Mouse (Mus musculus) adrenal gland, postnatal 36 days (tissue): ENCODE results near the gene Gm5136. TPM values are rescaled to one million over a fixed set of nuclear protein-coding genes. Genes with fewer than 3 reads are reported as not detected.

Source experiments
- DNase-seq, 2 experiments: peaks; one replicate each; pipeline ENCODE4 v3.0.0; 2021; ENCODE audit warnings: mixed read lengths in 1 of 2
- long read RNA-seq, 2 experiments: library from polyadenylated mRNA; stranded (forward); transcript quantifications; one replicate each; pipeline ENCODE4 v2.0.0; 2021; ENCODE audit warnings: borderline sequencing depth in 2 of 2
- total RNA-seq, 2 experiments: library from RNA; stranded (reverse); gene quantifications; 2 replicates each; pipeline ENCODE4 v1.2.3; 2021

The Gm5136 gene
- total RNA-seq = not detected
- long read RNA-seq, experiment 1 = 0 reads
- long read RNA-seq, experiment 2 = 0 reads

DNA sequence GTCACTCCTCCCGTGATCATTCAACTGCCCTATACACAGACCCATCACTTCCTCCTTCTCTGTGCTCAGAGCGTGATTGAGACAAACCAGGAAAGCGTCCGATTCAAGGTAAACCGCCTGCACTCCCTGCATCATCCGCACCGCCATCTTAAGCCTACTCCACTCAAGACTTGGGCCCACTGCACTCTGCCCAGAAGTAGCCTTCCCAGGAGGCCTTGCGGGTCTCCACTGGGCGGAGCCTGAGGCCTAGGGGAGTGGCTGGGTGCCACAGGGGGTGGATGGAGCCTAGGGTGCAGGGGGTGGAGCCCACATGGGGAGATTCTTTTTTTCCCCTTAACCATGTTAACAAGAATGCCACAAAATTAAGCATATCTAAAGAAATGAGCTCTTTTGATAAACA lies at the start of gene Gm5136:
Gene Gm5136, minus strand, starts transcription at position 215 of the 400 bp plus-strand sequence.
- no peak for DNase-seq

DNA sequence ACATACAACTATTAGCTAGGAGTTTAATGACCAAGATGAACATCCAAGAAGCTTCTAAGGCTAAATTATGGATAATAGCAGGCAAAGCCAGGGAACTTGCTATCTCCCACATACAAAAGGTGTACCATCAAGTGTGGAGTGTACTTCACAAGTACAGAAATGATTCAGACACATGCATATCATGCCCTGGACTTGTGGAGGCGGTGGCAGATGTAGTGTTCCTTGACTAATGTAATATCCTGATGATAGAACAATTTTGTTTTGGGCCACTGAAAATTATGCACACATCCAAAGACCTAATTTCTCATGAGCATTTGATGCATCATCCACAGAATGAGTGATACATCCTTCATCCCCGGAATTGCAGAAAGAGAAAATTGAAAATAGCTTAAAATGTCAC lies 43.8 kb upstream of the Gm5136 start:
- no peak for DNase-seq

DNA sequence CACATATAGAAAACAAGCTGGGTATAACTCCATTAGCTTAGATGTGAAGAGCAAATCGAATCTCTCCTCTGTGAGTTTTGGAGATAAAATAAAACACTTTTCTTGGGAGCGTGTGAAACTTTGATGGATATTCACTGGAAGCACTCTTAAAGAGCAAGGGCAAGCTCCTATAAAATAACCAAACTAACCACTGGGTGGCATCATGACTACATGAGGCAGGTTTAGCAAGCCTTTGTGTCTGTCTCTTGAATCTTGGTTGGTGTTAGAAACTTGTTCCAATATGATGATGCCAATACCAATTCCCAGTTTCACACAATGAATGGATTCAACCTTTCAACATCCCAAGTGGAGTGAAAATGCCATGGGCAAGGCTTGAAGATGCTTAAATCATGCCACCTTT lies 34.0 kb upstream of the Gm5136 start:
- peak in 1 of 2 experiments; percentile 16 for DNase-seq

DNA sequence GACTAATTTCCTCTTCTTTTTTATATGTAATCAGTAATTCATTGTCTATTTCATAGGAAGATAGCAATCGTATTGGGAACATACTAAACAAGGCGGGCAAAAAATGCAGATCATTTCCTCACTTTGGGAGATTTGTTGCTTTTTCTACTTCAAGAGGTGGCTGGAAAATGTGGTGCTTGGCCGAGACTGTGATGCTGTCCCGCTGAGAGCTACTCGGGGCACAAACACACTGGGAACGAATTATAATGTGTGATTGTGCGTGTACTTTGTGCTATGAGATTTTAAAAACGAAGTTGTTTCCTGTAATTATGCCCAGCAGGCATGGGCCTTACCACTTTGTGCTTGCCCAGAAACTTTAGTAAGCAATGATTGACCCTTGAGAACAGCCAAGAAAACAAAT lies 29.0 kb upstream of the Gm5136 start:
- DNase-seq = no peak

DNA sequence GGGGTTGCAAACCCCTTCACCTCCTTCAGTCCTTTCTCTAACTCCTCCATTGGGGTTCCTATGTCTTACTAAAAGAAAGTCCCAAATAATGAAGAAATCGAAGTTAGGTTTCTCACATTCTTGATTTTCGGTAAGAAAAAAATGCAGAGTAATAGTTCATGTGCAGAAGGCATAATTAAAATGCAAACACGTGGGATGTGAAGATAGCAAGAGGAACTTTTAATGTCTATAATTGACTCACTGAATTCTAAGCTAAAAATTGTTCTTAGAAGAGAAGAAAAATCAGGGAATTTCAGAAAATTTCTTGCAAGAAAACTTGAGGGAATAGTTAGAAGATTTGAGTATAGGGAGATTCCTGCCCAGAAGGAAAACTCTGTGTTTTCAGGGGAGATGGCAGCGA lies 26.4 kb upstream of the Gm5136 start:
- DNase-seq = peak in 1 of 2 experiments; percentile 0

DNA sequence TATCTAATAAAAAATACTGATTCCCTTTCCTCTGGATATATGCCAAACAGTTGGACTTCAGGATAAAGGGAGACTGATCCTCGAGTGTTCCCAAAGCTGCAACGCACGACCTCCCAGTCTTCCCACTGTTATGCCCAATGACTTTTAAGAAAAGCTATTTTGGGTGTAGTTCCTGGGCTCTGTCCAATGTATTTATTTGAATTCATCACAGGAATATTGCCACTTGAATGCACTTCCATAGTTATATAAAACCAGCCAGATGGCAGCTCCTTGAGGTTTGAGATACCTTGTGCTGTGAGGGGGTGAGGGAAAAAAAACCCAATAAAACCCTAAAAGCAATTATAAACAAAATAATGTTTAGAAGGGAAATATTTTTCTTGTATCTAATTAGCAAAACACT lies 24.9 kb upstream of the Gm5136 start:
- DNase-seq = no peak

DNA sequence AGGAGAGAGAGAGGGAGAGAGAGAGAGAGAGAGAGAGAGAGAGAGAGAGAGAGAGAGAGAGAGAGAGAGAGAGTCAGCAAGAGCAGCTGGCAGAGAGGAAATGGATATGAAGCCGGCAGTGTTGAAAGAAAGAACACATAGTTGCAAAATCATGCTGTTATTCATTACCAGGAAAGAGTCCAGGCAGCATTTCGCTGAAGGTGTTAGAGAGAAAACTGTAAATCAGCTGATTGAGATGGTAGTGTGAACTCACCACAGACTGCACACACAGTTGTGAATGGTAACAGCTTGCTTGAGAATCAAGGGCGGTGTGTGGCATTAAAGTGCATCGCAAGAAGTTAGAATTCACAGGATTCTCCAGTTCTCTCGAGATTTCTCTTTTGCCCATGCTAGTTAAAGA lies 10.6 kb upstream of the Gm5136 start:
- no peak for DNase-seq

DNA sequence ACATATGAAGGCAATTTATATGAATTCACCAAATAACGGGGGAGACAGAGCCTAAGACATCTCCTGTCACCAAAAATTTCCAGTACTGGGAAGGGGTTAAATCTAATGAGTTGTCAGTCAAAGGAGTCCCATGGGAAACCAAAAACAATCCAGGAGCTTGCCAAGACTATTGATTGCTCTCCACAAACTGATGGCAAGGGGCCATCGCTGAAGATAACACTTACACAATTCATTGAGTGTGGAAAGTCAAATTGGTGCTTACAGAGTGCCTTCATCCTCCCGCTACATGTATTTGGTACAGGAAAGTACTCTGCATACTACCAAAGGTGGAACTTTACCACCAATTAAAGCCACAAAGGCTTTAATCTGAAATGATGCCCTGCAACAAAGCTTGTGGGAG lies 5.7 kb upstream of the Gm5136 start:
- no peak for DNase-seq

DNA sequence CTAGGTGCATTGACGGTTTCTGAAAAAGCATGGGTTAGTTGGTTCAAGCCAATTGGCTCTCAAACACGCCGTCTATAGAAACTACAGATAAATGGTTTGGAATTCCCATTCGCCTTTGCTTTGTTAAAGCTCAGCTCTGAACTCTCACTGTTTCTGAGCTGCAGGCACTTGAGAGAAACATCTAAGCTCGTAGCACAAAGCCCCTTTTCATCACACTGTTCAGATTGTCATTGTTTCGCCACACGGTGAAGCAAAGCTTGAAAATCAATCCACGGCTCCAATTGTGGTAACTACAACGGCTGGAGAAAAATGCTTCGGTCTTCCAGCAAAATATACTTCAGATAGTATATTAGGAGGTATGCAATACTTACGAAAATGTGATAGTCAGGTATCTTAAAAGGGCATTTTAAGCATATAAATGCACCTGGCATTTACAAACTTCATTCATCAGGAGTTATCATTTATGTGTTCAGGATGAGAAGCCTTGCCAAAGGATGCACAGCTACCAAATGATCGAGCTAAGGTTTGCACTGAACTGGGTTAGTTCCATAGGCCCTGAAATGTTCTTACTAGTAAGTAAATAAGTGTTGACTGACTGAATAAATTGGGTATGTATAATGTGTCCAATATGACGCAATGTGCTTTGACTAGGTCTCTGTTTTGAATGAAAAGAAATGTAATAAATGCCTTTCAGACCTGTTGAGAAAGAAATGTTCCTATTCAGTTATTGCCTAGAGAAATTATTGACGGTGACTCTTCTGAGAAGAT lies 1.6 kb upstream of the Gm5136 start:
- DNase-seq = no peak

DNA sequence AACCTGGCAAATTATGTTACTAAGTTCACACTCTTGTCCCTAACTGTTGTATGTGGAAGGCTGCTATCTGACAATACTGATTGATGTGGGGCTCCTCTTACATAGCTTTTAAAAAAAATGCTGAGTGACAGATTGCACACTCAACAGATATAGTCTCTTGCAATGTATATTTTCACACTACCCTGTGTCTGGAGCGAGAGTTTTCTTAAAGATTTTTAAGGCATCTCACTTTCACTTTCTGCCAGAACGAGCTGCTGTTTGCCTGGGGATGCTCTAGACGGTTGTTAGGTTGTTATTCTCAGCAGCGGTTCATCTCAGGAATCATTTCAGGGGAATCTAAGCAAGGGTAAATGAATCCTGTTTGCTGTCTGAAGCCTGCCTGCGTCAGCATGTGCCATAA lies 2.9 kb downstream of the Gm5136 start:
- no peak for DNase-seq

DNA sequence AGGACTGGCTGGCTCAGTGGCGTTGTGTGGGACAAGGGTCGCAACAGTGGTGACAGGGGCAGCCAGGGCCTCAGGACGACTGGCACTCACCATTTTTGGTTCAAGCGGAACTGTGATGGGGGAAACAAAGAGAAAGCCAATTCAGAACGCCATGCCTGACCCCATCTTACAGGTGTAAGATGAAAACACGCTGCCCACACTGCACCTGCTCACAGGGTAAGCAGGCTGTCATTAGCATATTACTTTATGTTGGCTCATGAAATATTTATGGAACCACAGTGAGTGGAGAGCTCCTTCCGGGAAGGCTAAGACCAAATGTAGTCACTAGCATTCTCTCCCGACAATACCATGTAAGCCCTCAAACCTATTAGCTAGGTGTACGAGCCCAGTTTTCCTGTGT lies 9.0 kb downstream of the Gm5136 start:
- no peak for DNase-seq

DNA sequence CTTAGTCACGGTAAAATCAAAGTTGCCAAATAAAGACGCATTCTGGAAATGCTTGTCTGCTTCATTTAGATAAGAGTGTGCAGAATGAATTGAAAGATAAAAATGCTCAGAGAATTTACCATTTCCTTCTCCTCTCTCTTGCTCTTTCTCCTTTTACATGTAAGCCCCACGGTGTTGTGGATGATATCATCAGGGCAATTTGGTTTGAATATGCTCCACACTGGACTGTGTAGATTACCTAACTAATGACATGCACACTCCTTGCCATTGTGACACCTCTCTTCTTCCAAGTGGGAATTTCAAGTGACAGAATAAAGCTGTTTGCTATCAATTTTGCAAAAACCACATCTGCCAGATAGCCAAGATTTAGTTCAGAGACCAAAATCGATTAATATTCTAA lies 13.3 kb downstream of the Gm5136 start:
- DNase-seq = no peak

DNA sequence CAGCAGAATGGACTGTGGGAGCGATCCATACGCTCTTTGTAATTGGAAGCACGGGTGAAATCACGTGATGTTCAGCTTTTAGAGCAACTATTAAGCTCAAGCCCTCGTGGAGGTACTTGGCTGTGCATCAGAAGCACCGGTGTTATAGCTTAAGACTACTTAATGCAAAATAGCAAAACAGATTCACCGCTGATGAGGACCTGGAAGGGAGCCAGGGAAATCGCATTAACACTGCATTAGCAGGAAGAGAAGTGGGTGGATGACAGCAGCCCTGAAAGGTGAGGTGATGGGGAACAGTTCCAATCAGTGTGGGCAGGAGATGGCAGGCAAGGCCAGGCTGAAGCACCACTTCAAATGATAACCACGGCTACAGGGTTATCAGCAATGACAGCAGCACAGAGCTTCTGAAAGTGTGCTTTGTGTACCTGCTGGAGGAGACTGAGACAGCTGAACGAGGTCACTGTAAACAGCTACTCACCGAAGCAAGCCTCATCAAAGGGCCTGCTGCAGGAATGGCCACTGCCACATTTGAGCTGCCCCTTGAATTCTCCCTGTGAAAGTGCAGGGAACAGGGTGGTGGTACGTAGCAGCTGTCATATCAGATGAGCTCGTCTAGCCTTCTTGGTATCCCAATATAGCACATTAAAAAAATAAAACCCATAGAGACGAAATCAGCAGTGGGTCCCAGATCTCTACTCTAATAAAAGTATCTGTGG lies 20.1 kb downstream of the Gm5136 start:
- no peak for DNase-seq

DNA sequence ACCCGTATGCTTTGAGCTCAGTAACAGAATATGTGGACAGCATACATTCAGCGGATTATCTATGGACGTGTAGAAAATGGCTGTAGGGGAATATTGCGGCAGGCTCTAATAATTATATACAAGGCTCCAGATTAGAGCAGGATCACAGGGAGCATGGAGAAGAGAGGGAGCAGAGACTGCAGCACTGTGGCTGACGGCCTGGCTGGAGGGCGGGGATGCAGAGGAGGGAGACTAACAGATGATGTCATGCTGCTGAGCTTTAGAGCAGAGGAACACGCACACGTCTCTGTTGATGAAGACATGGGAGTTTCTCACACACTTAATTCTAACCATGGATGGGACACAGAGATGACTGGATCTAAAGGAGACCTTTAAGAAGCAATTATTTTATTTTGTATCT lies 22.9 kb downstream of the Gm5136 start:
- DNase-seq = no peak

DNA sequence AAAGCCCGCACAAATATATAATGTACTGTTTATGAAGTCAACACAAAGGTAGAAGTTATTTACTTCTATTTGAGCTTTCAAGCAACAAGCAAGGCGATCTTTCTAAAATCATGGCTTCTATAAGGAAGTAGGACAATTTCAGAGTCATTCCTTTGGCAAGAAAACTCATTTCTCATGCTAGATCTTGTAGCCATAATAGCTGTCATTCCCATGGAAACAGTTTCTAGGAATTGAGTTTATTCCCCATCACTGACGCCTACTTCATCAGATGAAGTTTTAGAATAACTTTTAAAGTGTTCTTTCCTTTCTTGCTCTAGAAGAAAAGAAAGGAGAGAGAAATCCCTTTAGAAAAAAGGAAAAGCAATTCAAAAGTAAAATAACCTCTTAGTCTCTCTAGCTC lies 31.0 kb downstream of the Gm5136 start:
- no peak for DNase-seq

DNA sequence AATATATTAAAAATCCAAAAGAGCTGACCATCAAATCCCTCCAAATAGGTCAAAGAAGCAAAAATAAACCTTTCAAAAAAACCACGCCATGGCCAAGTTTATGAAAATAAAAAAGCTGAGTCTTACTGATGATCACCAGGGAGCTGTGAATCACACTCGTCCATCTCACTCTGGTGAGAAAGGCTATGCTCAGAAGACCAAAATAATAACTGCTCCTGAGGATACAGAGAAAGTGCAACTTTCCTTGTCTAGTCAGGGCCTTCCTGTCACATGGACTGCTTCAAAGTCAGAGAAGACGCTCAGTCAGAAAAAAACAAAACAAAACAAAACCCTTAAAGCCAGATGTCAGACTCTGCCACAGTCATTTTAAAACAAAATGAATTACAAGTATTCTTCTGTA lies 39.7 kb downstream of the Gm5136 start:
- no peak for DNase-seq

DNA sequence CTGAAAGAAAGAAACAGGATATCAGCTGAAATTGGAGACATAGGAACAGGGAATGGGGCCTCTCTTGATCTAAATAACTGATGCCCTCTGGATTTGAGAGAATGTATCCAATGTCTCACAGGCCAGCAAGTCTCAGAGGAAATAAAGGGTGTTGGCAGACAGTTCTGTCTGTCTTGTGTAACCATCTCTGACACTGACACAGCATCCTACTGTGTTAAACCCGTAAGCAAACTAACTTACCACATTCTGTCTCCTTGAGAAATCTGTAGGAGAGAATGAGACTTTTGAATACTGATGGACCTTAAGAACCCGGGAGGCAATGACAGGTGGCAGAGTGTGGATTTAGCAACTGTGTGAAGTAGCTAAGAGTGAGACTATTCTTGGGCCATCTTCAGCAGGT lies 41.7 kb downstream of the Gm5136 start:
- DNase-seq = no peak

DNA sequence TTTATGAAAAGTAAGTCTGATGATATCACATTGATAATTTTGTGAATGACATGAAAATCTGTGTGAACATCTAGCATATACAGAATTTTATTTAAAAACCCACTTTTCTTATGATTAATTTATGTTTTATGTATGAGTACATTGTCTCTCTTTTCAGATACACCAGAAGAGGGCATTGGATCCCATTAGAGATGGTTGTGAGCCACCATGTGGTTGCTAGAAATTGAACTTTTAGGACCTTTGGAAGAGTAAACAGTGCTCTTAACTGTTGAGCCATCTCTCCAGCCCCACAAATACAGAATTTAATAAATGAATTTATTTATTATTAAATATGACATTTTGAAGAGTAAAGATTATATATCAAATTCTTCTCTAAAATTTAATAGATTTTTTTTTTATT lies 42.3 kb downstream of the Gm5136 start:
- no peak for DNase-seq

DNA sequence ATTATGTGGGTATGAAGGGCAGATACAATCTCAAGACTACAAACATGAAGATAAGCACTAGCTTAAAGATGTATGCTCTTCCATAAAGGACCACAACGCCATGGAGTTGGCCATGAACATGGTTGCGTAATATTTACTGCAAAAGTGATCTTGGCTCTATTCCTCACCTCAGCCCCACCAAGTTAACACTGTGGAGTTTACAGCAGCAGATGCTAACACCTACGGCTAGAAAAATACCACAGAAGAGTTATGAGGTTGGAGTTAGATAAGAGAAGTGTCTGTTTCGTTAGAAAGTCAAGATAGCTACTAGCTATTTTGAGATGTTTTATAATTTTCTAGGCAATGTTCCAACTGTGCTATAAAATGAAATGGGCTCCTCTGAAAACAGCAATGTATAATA lies 43.1 kb downstream of the Gm5136 start:
- no peak for DNase-seq

DNA sequence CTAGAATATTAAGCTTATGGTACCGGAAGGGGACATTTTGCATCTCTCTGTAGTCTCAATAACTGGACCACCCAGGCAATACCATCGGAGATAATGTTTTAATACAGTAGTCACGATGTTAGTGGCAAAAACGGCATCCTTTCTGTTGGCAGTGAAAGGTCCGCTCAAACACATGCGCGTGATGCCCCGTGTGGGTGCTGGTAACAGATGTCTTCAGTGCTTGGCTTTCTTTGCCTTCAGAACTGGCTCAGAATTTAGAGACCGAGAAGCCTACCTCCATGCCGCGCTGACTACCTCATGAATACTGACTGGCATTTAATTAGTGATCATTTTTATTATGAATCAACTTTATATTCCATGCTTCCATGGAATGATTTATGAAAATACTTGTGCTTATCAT lies 44.9 kb downstream of the Gm5136 start:
- no peak for DNase-seq

DNA sequence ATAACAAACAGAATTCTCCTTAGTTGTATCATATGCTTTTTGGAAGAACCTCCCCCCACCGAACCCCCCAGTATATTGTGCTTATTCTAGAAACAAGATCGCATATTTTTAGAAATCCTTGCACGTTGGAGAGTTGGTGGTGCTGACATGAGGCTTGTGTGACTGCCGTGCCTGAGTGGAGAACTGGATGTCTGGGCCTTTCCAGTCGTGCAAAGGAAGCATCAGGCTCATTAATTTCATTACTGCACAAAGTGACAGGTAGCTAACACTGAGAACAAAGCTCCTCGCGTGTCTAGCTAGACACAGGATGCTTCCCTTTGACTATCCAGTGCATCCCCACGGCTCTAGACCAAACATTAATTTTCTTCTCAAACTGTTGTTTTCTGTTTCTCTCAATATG lies 47.1 kb downstream of the Gm5136 start:
- no peak for DNase-seq

DNA sequence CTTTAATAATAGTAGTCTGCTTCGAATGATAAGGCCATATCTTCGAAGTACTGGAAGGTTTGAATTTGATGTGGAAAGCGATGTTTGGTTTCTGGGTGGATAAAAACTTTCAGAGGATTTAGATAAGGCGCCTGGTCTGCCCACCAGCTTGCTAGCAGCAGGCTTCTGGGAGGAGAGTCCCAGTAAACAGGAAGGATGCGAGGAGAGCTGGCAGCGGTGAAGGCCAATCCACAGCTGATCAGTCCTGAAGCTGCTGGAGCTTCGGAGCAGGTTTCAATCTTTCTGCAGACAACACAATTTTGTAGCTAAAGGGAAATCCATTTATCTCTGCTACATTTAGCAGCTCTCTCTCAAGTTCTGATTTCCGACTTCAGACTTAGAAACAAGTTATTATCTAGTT lies 47.9 kb downstream of the Gm5136 start:
- no peak for DNase-seq

DNA sequence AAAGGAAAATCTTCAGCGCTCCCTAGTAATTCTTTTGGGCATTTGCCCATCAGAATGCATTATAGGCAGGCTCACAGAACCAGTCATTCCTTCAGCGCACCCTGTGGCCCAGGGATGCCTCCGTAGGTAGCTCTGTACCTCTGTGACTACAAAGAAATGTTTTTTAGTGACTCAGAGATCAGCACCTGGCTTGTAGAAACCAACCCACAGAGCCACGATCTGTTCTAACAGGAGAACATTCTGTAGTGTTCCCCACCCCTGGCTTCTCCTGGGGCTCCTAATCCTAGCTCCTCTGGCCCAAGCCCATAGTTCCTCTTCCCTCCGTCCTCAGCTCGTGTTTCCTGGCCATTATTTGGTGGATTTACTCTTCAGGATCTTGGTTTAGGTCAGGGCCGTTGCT lies 50.8 kb downstream of the Gm5136 start:
- no peak for DNase-seq
